Mouse (Mus musculus) CH12.LX (cell line): ENCODE measurements at regions not wholly inside any gene's neighbourhood (a gene's known extent, or its start where the extent isn't known, plus 50 kb on each side); places are given as distances from the start of the nearest gene placed in this dataset.

Experiments used
- DNase-seq: peaks from one replicate; pipeline ENCODE4 v3.0.0-alpha.2; 2013; ENCODE audit errors: extremely low read depth
- H3K27ac ChIP-seq: 2 replicates; pipeline ENCODE4 v1.5.1; 2012; ENCODE audit warnings: low read depth, mild to moderate bottlenecking, control low read depth, moderate library complexity; ENCODE audit not compliant: insufficient read depth
- H3K27me3 ChIP-seq: replicated peaks from 2 replicates; pipeline ENCODE3; 2012; ENCODE audit warnings: inconsistent platforms
- H3K36me3 ChIP-seq, 2 experiments: replicated peaks in 1 of 2; 2 replicates each; pipeline versions ENCODE3 to v1.6.1; 2012; ENCODE audit warnings: inconsistent platforms in 1 of 2, low read length in 1 of 2, mild to moderate bottlenecking in 1 of 2, mixed read lengths in 1 of 2, moderate library complexity in 1 of 2; ENCODE audit not compliant: control insufficient read depth in 1 of 2, insufficient read depth in 1 of 2
- H3K4me1 ChIP-seq, 2 experiments: 2 replicates each; pipeline ENCODE4 v1.6.1; 2012; ENCODE audit warnings: inconsistent platforms in 1 of 2, moderate library complexity in 1 of 2; ENCODE audit not compliant: insufficient read depth in 2 of 2, control insufficient read depth in 1 of 2
- H3K4me2 ChIP-seq: 2 replicates; pipeline ENCODE4 v1.6.1; 2012; ENCODE audit warnings: low read depth, mild to moderate bottlenecking, control low read depth; ENCODE audit not compliant: poor library complexity, insufficient read depth, severe bottlenecking
- H3K4me3 ChIP-seq, 3 experiments: fragments of 150-350 bp in 1 of 3; sonication (generic) in 1 of 3; replicated peaks in 1 of 3; 2 replicates each; pipeline versions ENCODE3 to v1.5.1; 2011 to 2012; ENCODE audit warnings: low read depth in 2 of 3, low read length in 2 of 3, mild to moderate bottlenecking in 2 of 3, moderate library complexity in 2 of 3, control low read depth in 1 of 3, improper control_type of control experiment in 1 of 3, inconsistent platforms in 1 of 3, mixed read lengths in 1 of 3; ENCODE audit not compliant: poor library complexity in 1 of 3
- H3K79me2 ChIP-seq: replicated peaks from 2 replicates; pipeline ENCODE4 v1.6.1; 2012; ENCODE audit warnings: mild to moderate bottlenecking, moderate library complexity; ENCODE audit not compliant: control insufficient read depth, poor library complexity, insufficient read depth, severe bottlenecking; ENCODE audit errors: extremely low read depth
- H3K9ac ChIP-seq: 2 replicates; pipeline ENCODE4 v1.6.1; 2012; ENCODE audit warnings: low read depth, mild to moderate bottlenecking, control low read depth, moderate library complexity; ENCODE audit not compliant: insufficient read depth
- H3K9me3 ChIP-seq: replicated peaks from 2 replicates; pipeline ENCODE3; 2012; ENCODE audit warnings: low read length, inconsistent platforms, mixed read lengths
- E2F4 ChIP-seq: IDR thresholded peaks from 2 replicates; pipeline ENCODE4 v1.6.1; 2011; ENCODE audit warnings: low read depth, low read length, improper control_type of control experiment; ENCODE audit not compliant: insufficient replicate concordance
- ELF1 ChIP-seq: IDR thresholded peaks from 2 replicates; pipeline ENCODE4 v1.6.1; 2014; ENCODE audit warnings: low read depth, mild to moderate bottlenecking, inconsistent platforms, low read length, improper control_type of control experiment
- RAD21 ChIP-seq: IDR thresholded peaks from 2 replicates; pipeline ENCODE4 v1.6.1; 2011; ENCODE audit warnings: low read depth, mild to moderate bottlenecking, low read length, improper control_type of control experiment, moderate library complexity
- ZC3H11A ChIP-seq: IDR thresholded peaks from 2 replicates; pipeline ENCODE4 v1.6.1; 2012; ENCODE audit warnings: low read depth, mild to moderate bottlenecking, inconsistent platforms, low read length, improper control_type of control experiment
- dilution Hi-C: fragments of 300-500 bp; cut with MboI; formaldehyde crosslinking; loops from 2 replicates; pipeline ENCODE4 v1.14.3; 2020; ENCODE audit warnings: low sequenced_read_pairs; ENCODE audit not compliant: extremely low pct_unique_long_range_greater_than_20kb, extremely low pct_ligation_motif_present
- in situ Hi-C: fragments of 300-500 bp; cut with MboI; formaldehyde crosslinking; loops from 3 replicates; pipeline ENCODE4 v1.14.3; 2019; ENCODE audit warnings: low sequenced_read_pairs, low pct_ligation_motif_present, low pct_unique_long_range_greater_than_20kb, mixed read lengths

DNA sequence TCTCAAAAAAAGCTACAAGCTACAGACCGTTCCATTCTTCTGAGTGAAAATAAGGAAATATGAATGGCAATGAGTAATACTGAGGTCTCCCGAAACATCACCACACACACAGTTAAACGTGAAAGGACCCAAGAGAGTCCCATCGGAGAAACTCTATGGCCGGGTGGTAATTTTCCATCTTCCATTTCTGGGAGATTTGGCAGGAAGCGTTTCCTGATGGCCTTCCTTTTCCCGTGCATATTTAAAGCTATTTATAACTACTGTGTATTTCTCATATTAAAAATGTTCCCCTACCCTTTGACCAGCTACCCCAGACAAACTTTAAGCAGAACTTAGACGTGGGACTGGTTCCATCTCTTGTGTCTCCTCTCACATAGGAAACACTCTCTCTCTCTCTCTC lies 50.7 kb upstream of the Zdhhc17 start:
- in situ Hi-C loops: no loop called here
- Histone ChIP-seq H3K27me3 (no peaks in the 10 kb centered on the region), H3K9me3 (no peaks in the 10 kb centered on the region), H3K4me3 (no peak overlapping the region), H3K36me3 (no peaks in the 10 kb centered on the region), H3K4me1 (peaks cover 0 to 4% of the 10 kb centered on the region in 2 experiments; a peak in 2 of 4 replicates), H3K27ac (no peak overlapping the region), H3K9ac (no peak overlapping the region), H3K4me2 (no peak overlapping the region), H3K79me2 (no peaks in the 10 kb centered on the region)
- DNase-seq: no peak
- dilution Hi-C loops: no loop called here
- no peak for TF ChIP-seq ZC3H11A
- no peak for TF ChIP-seq RAD21
- no peak for TF ChIP-seq ELF1
- no peak for TF ChIP-seq E2F4
